Mouse (Mus musculus): ENCODE data around the gene Gatad2a. TPM values are rescaled to one million over a fixed set of nuclear protein-coding genes. Genes with fewer than 3 reads are reported as not detected.

Gatad2a gene
- polyA plus RNA-seq, 1 experiment from 2014 or later: 18.9 TPM

DNA sequence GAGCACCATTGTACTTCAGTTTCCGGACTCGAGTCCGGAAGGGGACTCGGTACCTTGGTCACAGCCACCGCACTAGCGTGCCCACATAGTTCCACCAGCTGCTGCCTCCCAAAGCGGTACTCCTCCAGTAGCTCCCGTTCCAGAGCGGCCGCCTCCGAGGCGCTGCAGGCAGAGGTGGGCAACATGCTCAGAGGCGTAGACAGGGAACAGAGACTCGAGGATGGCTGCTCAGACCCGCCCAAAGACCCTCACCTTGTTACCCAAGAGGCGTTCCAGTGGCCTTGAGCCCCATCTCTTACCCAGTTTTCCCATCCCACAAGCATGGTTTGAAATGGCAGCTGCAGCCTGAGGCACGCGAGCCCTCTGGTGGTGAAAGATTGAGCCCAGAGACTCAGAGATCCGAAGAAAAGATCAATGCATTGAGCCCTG is 105.4 kb downstream of the Gatad2a start:
- peaks cover 13% of the 10 kb centered on the region for H3K4me1 ChIP-seq (ENCODE audit: control insufficient read depth, low read depth, low read length)
- peaks cover 8% of the 10 kb centered on the region; the same call in 1 of the 2 replicates for H3K36me3 ChIP-seq (ENCODE audit: control insufficient read depth, insufficient read depth)
- H3K9me3 ChIP-seq (replicated peaks; ENCODE audit: control insufficient read depth, low read length): no peaks in the 10 kb centered on the region
- H3K4me3 ChIP-seq (ENCODE audit: low read depth, low read length): no peak overlapping the region
- H3K9ac ChIP-seq (ENCODE audit: low read depth, low read length): no peak overlapping the region
- 34% methylated on average over 19 of the region's 19 CpGs for WGBS (ENCODE audit: insufficient replicate concordance)
- no peak overlapping the region for H3K27ac ChIP-seq (ENCODE audit: low read length)
- peaks cover 48% of the 10 kb centered on the region for H3K27me3 ChIP-seq (ENCODE audit: control insufficient read depth, insufficient read depth, low read depth, low read length)
- ATAC-seq (ENCODE audit: low read depth): no peak
- no peak overlapping the region for H3K4me2 ChIP-seq (ENCODE audit: low read depth, low read length)

DNA sequence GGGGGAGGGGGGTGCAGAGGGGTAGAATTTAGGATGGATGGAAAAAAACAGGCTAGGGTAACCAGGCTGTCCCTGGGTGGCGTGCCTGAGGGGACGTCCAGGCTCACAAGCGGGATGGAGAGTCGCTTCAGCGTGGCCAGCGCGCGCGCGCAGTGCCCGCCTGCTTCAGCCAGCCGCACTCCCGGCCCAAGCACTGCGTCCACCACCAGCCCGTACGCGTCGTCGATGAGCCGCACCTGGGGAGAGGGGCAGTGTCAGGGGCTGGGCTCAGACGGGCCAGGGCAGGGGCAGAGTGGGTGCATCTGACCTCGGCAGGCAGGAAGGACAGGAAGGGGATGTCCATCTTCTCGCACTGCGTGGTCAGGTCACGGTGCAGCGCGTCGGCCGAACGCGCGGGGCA is 107.3 kb downstream of the Gatad2a start:
- H3K4me1 ChIP-seq (ENCODE audit: control insufficient read depth, low read depth, low read length): peaks cover 11% of the 10 kb centered on the region
- peaks cover 67% of the 10 kb centered on the region for H3K27me3 ChIP-seq (ENCODE audit: control insufficient read depth, insufficient read depth, low read depth, low read length)
- no peaks in the 10 kb centered on the region for H3K9me3 ChIP-seq (replicated peaks; ENCODE audit: control insufficient read depth, low read length)
- 7% methylated on average over 32 of the region's 32 CpGs for WGBS (ENCODE audit: insufficient replicate concordance)
- 0 out of 2 replicates have a peak overlapping the region, but pooled peaks have one; percentile 3 for H3K4me3 ChIP-seq (ENCODE audit: low read depth, low read length)
- no peak for ATAC-seq (ENCODE audit: low read depth)
- no peak overlapping the region for H3K27ac ChIP-seq (ENCODE audit: low read length)
- no peak overlapping the region for H3K9ac ChIP-seq (ENCODE audit: low read depth, low read length)
- 0 out of 2 replicates have a peak overlapping the region, but pooled peaks have one; percentile 2 for H3K4me2 ChIP-seq (ENCODE audit: low read depth, low read length)
- peaks cover 5% of the 10 kb centered on the region; the same call in 1 of the 2 replicates for H3K36me3 ChIP-seq (ENCODE audit: control insufficient read depth, insufficient read depth)

DNA sequence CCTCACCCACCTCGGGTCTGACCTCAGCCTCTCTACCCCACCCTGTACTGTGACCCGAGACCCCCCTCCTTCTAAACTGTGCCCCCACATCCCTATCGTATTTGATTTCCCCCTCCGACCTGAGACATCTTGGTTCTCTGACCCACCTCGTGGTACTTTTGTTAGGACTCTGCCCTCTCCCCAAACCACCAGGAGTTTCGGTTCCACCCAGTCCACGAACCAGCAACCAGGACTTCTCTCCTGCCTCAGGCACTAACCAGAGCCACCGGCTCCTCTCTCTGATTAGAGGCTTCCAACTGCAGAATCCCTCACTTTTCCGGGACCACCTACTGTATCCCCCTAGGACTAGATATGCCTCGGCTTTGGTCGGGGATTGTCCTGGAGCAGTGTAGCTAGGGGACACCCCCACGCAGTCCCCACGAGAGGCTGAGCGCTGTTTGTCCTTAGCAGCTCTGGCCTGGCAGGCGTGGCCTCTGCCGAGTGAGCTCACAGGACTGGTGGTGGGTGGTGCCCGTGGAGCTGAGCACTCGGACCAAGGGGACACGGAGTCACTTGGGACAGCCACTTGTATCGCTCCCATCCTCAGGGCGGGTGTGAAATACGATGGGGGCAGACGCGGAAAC is 107.8 kb downstream of the Gatad2a start:
- Histone ChIP-seq H3K4me3 (ENCODE audit: low read depth, low read length) (0 out of 2 replicates have a peak overlapping the region, but pooled peaks have one; percentile 3), H3K4me2 (ENCODE audit: low read depth, low read length) (0 out of 2 replicates have a peak overlapping the region, but pooled peaks have one; percentile 2), H3K4me1 (ENCODE audit: control insufficient read depth, low read depth, low read length) (peaks cover 11% of the 10 kb centered on the region), H3K27ac (ENCODE audit: low read length) (no peak overlapping the region), H3K27me3 (ENCODE audit: control insufficient read depth, insufficient read depth, low read depth, low read length) (peaks cover 72% of the 10 kb centered on the region), H3K9ac (ENCODE audit: low read depth, low read length) (no peak overlapping the region), H3K36me3 (ENCODE audit: control insufficient read depth, insufficient read depth) (no peaks in the 10 kb centered on the region; the same call in 1 of the 2 replicates), H3K9me3 (replicated peaks; ENCODE audit: control insufficient read depth, low read length) (no peaks in the 10 kb centered on the region)
- no peak for ATAC-seq (ENCODE audit: low read depth)
- WGBS (ENCODE audit: insufficient replicate concordance): 6% methylated on average over 24 of the region's 24 CpGs

DNA sequence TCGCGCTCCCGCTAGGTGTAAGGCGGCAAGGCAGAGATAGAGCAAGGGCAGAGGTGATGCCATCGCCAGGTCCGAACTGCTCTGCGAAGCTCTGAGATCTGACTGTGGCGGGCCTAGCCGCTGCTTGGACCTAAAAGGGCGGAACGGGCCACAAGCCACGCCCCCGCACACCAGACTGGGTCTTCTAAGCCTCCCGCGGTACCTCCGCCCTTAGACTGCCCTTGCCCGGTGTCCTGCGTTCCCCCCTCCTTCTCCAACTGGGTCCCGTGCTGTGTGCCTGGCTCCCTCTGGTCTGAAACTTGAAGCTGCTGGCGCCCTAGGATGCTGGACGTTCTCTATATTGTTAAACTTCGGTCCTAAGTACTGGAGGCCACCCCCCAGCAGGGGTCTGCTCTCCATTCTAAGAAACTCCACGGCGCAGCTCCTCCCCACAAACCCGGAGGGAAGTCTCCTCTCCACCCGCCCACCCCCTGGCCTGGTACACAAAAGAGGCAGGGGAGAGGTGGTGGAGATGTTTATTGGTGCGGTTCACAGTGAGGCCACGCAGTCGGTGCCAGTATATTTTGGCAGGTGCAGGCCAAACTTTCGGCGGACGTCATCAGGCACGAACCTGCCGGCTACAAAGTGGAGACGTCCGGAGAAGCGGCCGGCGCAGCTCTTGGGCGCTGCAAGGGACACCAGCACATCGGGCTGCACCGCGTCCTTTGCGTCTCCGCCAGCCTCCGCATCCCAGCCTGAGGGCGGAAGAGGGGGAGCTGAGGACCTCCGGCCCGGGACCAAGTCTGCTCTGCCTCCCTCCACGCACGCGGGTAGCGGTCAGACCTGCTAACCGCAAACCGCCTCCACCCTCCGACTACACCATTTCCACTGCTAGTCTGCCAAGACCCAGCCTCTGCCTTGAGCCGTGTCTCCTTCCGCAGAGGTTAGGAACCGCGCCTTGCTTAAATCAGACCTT is 108.6 kb downstream of the Gatad2a start, which contains the start of gene Cilp2:
TSS of gene Cilp2 (minus strand) at position 399 of the 955 bp plus-strand sequence.
- Histone ChIP-seq H3K4me1 (ENCODE audit: control insufficient read depth, low read depth, low read length) (peaks cover 11% of the 10 kb centered on the region), H3K4me2 (ENCODE audit: low read depth, low read length) (0 out of 2 replicates have a peak within 1 kb of the TSS, but pooled peaks have one; percentile 2), H3K36me3 (ENCODE audit: control insufficient read depth, insufficient read depth) (no peaks in the 10 kb centered on the region), H3K27ac (ENCODE audit: low read length) (no peak within 1 kb of the TSS), H3K9me3 (replicated peaks; ENCODE audit: control insufficient read depth, low read length) (no peaks in the 10 kb centered on the region), H3K27me3 (ENCODE audit: control insufficient read depth, insufficient read depth, low read depth, low read length) (peaks cover 80% of the 10 kb centered on the region), H3K9ac (ENCODE audit: low read depth, low read length) (no peak within 1 kb of the TSS), H3K4me3 (ENCODE audit: low read depth, low read length) (0 out of 2 replicates have a peak within 1 kb of the TSS, but pooled peaks have one; percentile 13)
- no peak for ATAC-seq (ENCODE audit: low read depth)
- WGBS (ENCODE audit: insufficient replicate concordance): 1% methylated on average over 60 of the region's 60 CpGs

DNA sequence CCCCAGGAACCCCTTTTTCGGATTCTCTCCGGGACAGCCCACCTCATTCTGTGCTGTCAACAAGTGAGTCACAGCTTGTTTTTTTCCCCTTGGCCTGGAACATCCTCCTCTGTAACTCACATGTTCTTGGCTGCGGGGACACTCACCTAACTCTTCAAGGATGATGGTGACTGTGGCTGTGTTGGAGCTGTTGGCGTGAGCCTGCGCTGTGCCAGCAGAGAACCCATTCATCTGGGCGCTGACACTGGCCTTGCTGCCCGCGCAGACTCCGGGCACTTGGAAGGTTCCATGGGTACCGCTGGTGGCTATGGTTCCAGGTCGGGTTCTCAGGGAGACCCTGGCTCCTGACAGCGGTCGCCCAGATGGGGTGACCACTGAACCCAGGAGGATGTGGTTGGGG is 112.0 kb downstream of the Gatad2a start:
- Histone ChIP-seq H3K4me3 (ENCODE audit: low read depth, low read length) (no peak overlapping the region), H3K4me2 (ENCODE audit: low read depth, low read length) (no peak overlapping the region), H3K9ac (ENCODE audit: low read depth, low read length) (no peak overlapping the region)

DNA sequence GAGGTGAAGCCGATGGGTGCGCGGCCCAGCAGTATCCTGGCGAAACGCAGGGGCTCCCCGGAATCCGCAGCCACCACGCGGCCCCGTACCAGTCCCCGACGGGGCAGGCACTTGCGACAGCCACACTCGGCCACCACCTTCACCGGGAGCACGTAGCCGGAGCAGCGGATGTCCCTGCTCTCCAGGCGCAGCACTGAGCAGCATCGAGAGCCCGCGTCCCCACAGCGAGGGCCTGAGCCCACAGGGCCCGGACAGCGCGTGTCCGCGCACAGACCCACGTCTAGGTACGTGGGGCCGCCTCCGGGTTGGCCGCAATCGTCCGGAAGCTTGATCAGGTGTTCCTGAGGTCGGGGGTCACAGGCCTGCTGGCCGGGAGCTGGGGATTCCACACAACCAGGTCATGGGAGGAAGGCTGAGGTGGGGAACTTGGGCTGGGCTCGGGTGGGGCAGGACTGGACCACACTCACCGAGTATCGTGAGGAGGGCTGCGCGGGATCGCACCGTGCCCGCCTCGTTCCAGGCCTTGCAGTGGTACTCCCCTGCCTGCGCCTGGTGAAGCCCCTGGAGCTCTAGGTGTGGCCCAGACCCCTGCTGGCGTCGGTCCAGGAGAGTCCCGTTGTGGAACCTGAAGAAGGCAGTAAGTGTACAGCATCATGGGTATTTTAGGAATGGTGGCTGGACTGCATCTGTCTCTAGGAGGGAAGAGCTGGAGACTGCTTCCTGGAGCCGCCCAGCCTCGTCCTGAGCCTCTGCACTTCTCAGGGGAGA is 113.2 kb downstream of the Gatad2a start:
- peaks cover 91% of the 10 kb centered on the region for H3K27me3 ChIP-seq (ENCODE audit: control insufficient read depth, insufficient read depth, low read depth, low read length)
- H3K4me1 ChIP-seq (ENCODE audit: control insufficient read depth, low read depth, low read length): peaks cover 11% of the 10 kb centered on the region
- no peak overlapping the region for H3K9ac ChIP-seq (ENCODE audit: low read depth, low read length)
- H3K36me3 ChIP-seq (ENCODE audit: control insufficient read depth, insufficient read depth): no peaks in the 10 kb centered on the region
- H3K9me3 ChIP-seq (replicated peaks; ENCODE audit: control insufficient read depth, low read length): no peaks in the 10 kb centered on the region; the same call in 1 of the 2 replicates
- 15% methylated on average over 52 of the region's 52 CpGs for WGBS (ENCODE audit: insufficient replicate concordance)
- no peak overlapping the region for H3K4me3 ChIP-seq (ENCODE audit: low read depth, low read length)
- H3K27ac ChIP-seq (ENCODE audit: low read length): no peak overlapping the region
- H3K4me2 ChIP-seq (ENCODE audit: low read depth, low read length): no peak overlapping the region
- ATAC-seq (ENCODE audit: low read depth): no peak

More for the DNA sequence above, 112.0 kb downstream of the Gatad2a start:
- WGBS (ENCODE audit: insufficient replicate concordance): 48% methylated on average over 13 of the region's 13 CpGs
- peaks cover 19% of the 10 kb centered on the region for H3K4me1 ChIP-seq (ENCODE audit: control insufficient read depth, low read depth, low read length)
- no peaks in the 10 kb centered on the region; the same call in 1 of the 2 replicates for H3K9me3 ChIP-seq (replicated peaks; ENCODE audit: control insufficient read depth, low read length)
- H3K36me3 ChIP-seq (ENCODE audit: control insufficient read depth, insufficient read depth): no peaks in the 10 kb centered on the region
- no peak overlapping the region for H3K27ac ChIP-seq (ENCODE audit: low read length)
- H3K27me3 ChIP-seq (ENCODE audit: control insufficient read depth, insufficient read depth, low read depth, low read length): peaks cover 100% of the 10 kb centered on the region
- ATAC-seq (ENCODE audit: low read depth): no peak

DNA sequence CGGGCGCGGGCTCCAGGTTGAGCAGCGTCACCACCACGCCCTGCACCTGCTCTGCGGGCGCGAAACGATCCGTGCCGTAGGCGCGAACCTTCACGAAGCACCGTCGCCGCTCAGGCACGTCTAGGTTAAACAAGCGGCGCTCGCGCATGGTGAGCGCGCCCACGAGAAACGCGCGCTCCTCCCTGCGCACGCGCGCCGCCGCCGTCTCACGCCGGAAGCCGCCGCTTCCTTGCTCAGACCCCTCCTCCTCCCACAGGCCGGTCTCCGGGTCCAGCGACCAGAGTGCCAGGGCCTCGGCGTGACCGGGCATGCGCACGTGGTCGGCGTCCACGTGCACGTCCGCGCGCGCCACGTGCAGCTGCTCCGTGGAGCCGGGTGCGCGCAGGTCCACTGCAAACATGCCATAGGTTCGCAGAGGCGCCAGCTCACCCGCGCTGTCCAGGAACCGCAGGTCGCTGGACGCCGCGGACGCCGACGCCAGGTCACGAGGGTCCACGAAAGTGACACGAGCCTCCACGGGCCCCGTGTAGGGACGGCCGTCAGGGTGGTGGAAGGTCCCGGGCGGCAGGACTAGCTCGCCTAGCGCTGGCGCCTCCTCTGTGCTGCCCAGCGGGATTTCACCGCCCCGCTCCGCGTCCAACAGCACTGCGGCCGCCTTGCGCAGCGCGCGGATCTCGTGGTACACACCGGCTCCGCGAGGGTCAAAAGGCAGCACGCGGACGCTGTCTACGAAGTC is 114.0 kb downstream of the Gatad2a start:
- H3K4me3 ChIP-seq (ENCODE audit: low read depth, low read length): peak overlapping the region; percentile 44
- H3K36me3 ChIP-seq (ENCODE audit: control insufficient read depth, insufficient read depth): no peaks in the 10 kb centered on the region
- no peak overlapping the region for H3K9ac ChIP-seq (ENCODE audit: low read depth, low read length)
- H3K9me3 ChIP-seq (replicated peaks; ENCODE audit: control insufficient read depth, low read length): no peaks in the 10 kb centered on the region; the same call in 1 of the 2 replicates
- 8% methylated on average over 99 of the region's 103 CpGs for WGBS (ENCODE audit: insufficient replicate concordance)
- H3K27me3 ChIP-seq (ENCODE audit: control insufficient read depth, insufficient read depth, low read depth, low read length): peaks cover 83% of the 10 kb centered on the region
- peak overlapping the region; percentile 52 for H3K4me2 ChIP-seq (ENCODE audit: low read depth, low read length)
- peaks cover 8% of the 10 kb centered on the region for H3K4me1 ChIP-seq (ENCODE audit: control insufficient read depth, low read depth, low read length)
- ATAC-seq (ENCODE audit: low read depth): peak; percentile 38; the same call in 1 of the 2 replicates
- H3K27ac ChIP-seq (ENCODE audit: low read length): no peak overlapping the region

All from liver, embryonic 16.5 days (tissue).